Mouse (Mus musculus): Measurements from ENCODE around the gene A1cf. TPM values are rescaled to one million over a fixed set of nuclear protein-coding genes. Genes with fewer than 3 reads are reported as not detected.

The A1cf gene
- polyA plus RNA-seq, 1 experiment from 2014 or later, result not detected

GRCm38 (mm10) chr19:31891001-31891893 lies 22.7 kb downstream of the A1cf start:
- TF ChIP-seq CTCF (IDR thresholded peaks at IDR 0.05) (no peak), EP300 (IDR thresholded peaks at IDR 0.05) (no peak)
- Histone ChIP-seq H3K27me3 (replicated peaks; ENCODE audit: insufficient read depth, low read length) (no peaks in the 10 kb centered on the region), H3K9ac (replicated peaks; ENCODE audit: low read depth) (no peak overlapping the region), H3K36me3 (ENCODE audit: insufficient read depth, low read length) (no peaks in the 10 kb centered on the region), H3K4me1 (ENCODE audit: insufficient read depth, low read depth, low read length) (no peaks in the 10 kb centered on the region), H3K4me3 (ENCODE audit: low read depth, low read length) (no peak overlapping the region), H3K9me3 (ENCODE audit: low read length) (no peaks in the 10 kb centered on the region), H3K4me2 (replicated peaks; ENCODE audit: low read depth, low read length) (no peak overlapping the region), H3K27ac (ENCODE audit: low read length) (no peak overlapping the region)
- 58% methylated on average over 6 of the region's 6 CpGs for WGBS
- no peak for DNase-seq (ENCODE audit: low spot score)
- no peak for ATAC-seq

GRCm38 (mm10) chr19:31895971-31896370 lies 27.4 kb downstream of the A1cf start:
- TF ChIP-seq CTCF (IDR thresholded peaks at IDR 0.05) (no peak), EP300 (IDR thresholded peaks at IDR 0.05) (no peak)
- ATAC-seq (no peak), DNase-seq (ENCODE audit: low spot score) (no peak)
- H3K4me3 ChIP-seq (ENCODE audit: low read depth, low read length), result no peak overlapping the region
- no peak overlapping the region for H3K9ac ChIP-seq (replicated peaks; ENCODE audit: low read depth)
- no peak overlapping the region for H3K4me2 ChIP-seq (replicated peaks; ENCODE audit: low read depth, low read length)
- H3K9me3 ChIP-seq (ENCODE audit: low read length), result no peaks in the 10 kb centered on the region
- H3K36me3 ChIP-seq (ENCODE audit: insufficient read depth, low read length), result no peaks in the 10 kb centered on the region
- WGBS, result 60% methylated on average over 1 of the region's 1 CpGs
- H3K27me3 ChIP-seq (replicated peaks; ENCODE audit: insufficient read depth, low read length), result no peaks in the 10 kb centered on the region
- H3K4me1 ChIP-seq (ENCODE audit: insufficient read depth, low read depth, low read length), result no peaks in the 10 kb centered on the region
- H3K27ac ChIP-seq (ENCODE audit: low read length), result no peak overlapping the region

- Histone ChIP-seq H3K4me3 (ENCODE audit: low read depth, low read length) (no peak overlapping the region), H3K4me1 (ENCODE audit: insufficient read depth, low read depth, low read length) (no peaks in the 10 kb centered on the region), H3K27ac (ENCODE audit: low read length) (no peak overlapping the region), H3K4me2 (replicated peaks; ENCODE audit: low read depth, low read length) (no peak overlapping the region), H3K36me3 (ENCODE audit: insufficient read depth, low read length) (no peaks in the 10 kb centered on the region), H3K9me3 (ENCODE audit: low read length) (no peaks in the 10 kb centered on the region), H3K27me3 (replicated peaks; ENCODE audit: insufficient read depth, low read length) (no peaks in the 10 kb centered on the region), H3K9ac (replicated peaks; ENCODE audit: low read depth) (no peak overlapping the region)
- DNase-seq (ENCODE audit: low spot score) (no peak), ATAC-seq (no peak)
- 73% methylated on average over 1 of the region's 1 CpGs for WGBS
- TF ChIP-seq EP300 (IDR thresholded peaks at IDR 0.05) (no peak), CTCF (IDR thresholded peaks at IDR 0.05) (no peak)
Measured at GRCm38 (mm10) chr19:31896711-31897110, 28.1 kb downstream of the A1cf start.

GRCm38 (mm10) chr19:31905671-31906070 lies 37.1 kb downstream of the A1cf start:
- Histone ChIP-seq H3K9me3 (ENCODE audit: low read length) (no peaks in the 10 kb centered on the region), H3K4me3 (ENCODE audit: low read depth, low read length) (no peak overlapping the region), H3K4me2 (replicated peaks; ENCODE audit: low read depth, low read length) (no peak overlapping the region), H3K4me1 (ENCODE audit: insufficient read depth, low read depth, low read length) (no peaks in the 10 kb centered on the region), H3K9ac (replicated peaks; ENCODE audit: low read depth) (no peak overlapping the region), H3K36me3 (ENCODE audit: insufficient read depth, low read length) (no peaks in the 10 kb centered on the region), H3K27ac (ENCODE audit: low read length) (no peak overlapping the region), H3K27me3 (replicated peaks; ENCODE audit: insufficient read depth, low read length) (no peaks in the 10 kb centered on the region)
- ATAC-seq (no peak), DNase-seq (ENCODE audit: low spot score) (no peak)
- WGBS, result 64% methylated on average over 7 of the region's 7 CpGs
- TF ChIP-seq EP300 (IDR thresholded peaks at IDR 0.05), result no peak

GRCm38 (mm10) chr19:31910423-31910822 lies 41.9 kb downstream of the A1cf start:
- no peaks in the 10 kb centered on the region for H3K4me1 ChIP-seq (ENCODE audit: insufficient read depth, low read depth, low read length)
- H3K36me3 ChIP-seq (ENCODE audit: insufficient read depth, low read length), result no peaks in the 10 kb centered on the region
- no peak for ATAC-seq
- H3K4me3 ChIP-seq (ENCODE audit: low read depth, low read length), result no peak overlapping the region
- no peak overlapping the region for H3K27ac ChIP-seq (ENCODE audit: low read length)
- H3K9me3 ChIP-seq (ENCODE audit: low read length), result no peaks in the 10 kb centered on the region
- H3K4me2 ChIP-seq (replicated peaks; ENCODE audit: low read depth, low read length), result no peak overlapping the region
- TF ChIP-seq EP300 (IDR thresholded peaks at IDR 0.05) (no peak), CTCF (IDR thresholded peaks at IDR 0.05) (no peak)
- no peak overlapping the region for H3K9ac ChIP-seq (replicated peaks; ENCODE audit: low read depth)
- DNase-seq (ENCODE audit: low spot score), result peak; percentile 5
- WGBS, result 39% methylated on average over 6 of the region's 6 CpGs
- no peaks in the 10 kb centered on the region for H3K27me3 ChIP-seq (replicated peaks; ENCODE audit: insufficient read depth, low read length)

GRCm38 (mm10) chr19:31913946-31914345 lies 45.4 kb downstream of the A1cf start:
- no peak overlapping the region for H3K4me3 ChIP-seq (ENCODE audit: low read depth, low read length)
- ATAC-seq, result no peak

More at GRCm38 (mm10) chr19:31913946-31914345, 45.4 kb downstream of the A1cf start:
- DNase-seq (ENCODE audit: low spot score), result no peak
- H3K4me1 ChIP-seq (ENCODE audit: insufficient read depth, low read depth, low read length), result no peaks in the 10 kb centered on the region
- H3K27me3 ChIP-seq (replicated peaks; ENCODE audit: insufficient read depth, low read length), result no peaks in the 10 kb centered on the region
- TF ChIP-seq CTCF (IDR thresholded peaks at IDR 0.05) (no peak), EP300 (IDR thresholded peaks at IDR 0.05) (no peak)
- no peaks in the 10 kb centered on the region for H3K36me3 ChIP-seq (ENCODE audit: insufficient read depth, low read length)
- no peaks in the 10 kb centered on the region for H3K9me3 ChIP-seq (ENCODE audit: low read length)
- 83% methylated on average over 4 of the region's 4 CpGs for WGBS
- no peak overlapping the region for H3K4me2 ChIP-seq (replicated peaks; ENCODE audit: low read depth, low read length)
- no peak overlapping the region for H3K9ac ChIP-seq (replicated peaks; ENCODE audit: low read depth)
- H3K27ac ChIP-seq (ENCODE audit: low read length), result no peak overlapping the region

All from lung, postnatal 0 days (tissue).